Mouse (Mus musculus) cerebellum, adult 2 months (tissue): Measurements from ENCODE around the gene Dis3l. TPM values are rescaled to one million over a fixed set of nuclear protein-coding genes. Genes with fewer than 3 reads are reported as not detected.
A peak's percentile ranks its signal among the peaks of the same experiment; 100 is the strongest.
"Not testable (repeated sequence)": the region's sequence is repeated elsewhere in the genome, so short reads cannot be mapped to it uniquely, and the experiment has no call there.

Experiments
- DNase-seq, 2 experiments: peaks; one replicate each; pipeline ENCODE4 v3.0.0; 2021
- H3K27ac ChIP-seq: fragments of 200-500 bp; 2 replicates; pipeline ENCODE4 v1.5.1; 2012; ENCODE audit warnings: low read length, control low read depth, inconsistent platforms; ENCODE audit not compliant: insufficient read depth
- H3K27me3 ChIP-seq: fragments of 200-500 bp; 2 replicates; pipeline ENCODE4 v1.6.1; 2012; ENCODE audit warnings: inconsistent platforms, mild to moderate bottlenecking, low read length, moderate library complexity; ENCODE audit not compliant: control insufficient read depth, insufficient read depth
- H3K4me1 ChIP-seq: fragments of 200-500 bp; 2 replicates; pipeline ENCODE4 v1.6.1; 2011; ENCODE audit warnings: low read length; ENCODE audit not compliant: control insufficient read depth, insufficient read depth
- H3K4me3 ChIP-seq: fragments of 200-500 bp; replicated peaks from 2 replicates; pipeline ENCODE3; 2011; ENCODE audit warnings: mild to moderate bottlenecking, low read depth, low read length, control low read depth; ENCODE audit not compliant: insufficient read depth
- CTCF ChIP-seq: fragments of 200-500 bp; IDR thresholded peaks from 2 replicates; pipeline ENCODE4 v1.5.1; 2011; ENCODE audit warnings: low read depth, mild to moderate bottlenecking, control low read depth, low read length, moderate library complexity, borderline replicate concordance; ENCODE audit not compliant: insufficient read depth
- POLR2A ChIP-seq: fragments of 200-500 bp; IDR thresholded peaks from 2 replicates; pipeline ENCODE4 v1.6.1; 2011; ENCODE audit warnings: low read length, control low read depth, borderline replicate concordance; ENCODE audit not compliant: insufficient read depth
- WGBS: fragments of 180-500 bp; shearing (Covaris S2); methylation state at CpG from one replicate; pipeline ENCODE4 v1.1.7; 2018; 5-methylcytosine and 5-hydroxymethylcytosine counted together
- polyA plus RNA-seq: library from polyadenylated mRNA; depleted of rRNA; stranded (reverse); fragments of >200 nt; gene quantifications from 2 replicates; pipeline ENCODE4 v1.2.3, GENCODE M21; 2012

Gene Dis3l
- polyA plus RNA-seq, 1 experiment = 43.0 TPM

GRCm38 (mm10) chr9:64312128-64312527 lies 29.0 kb downstream of the Dis3l start:
- 32% methylated on average over 1 of the region's 1 CpGs for WGBS
- DNase-seq = no peak
- Histone ChIP-seq H3K4me3 (no peak overlapping the region), H3K27me3 (no peaks in the 10 kb centered on the region), H3K27ac (no peak overlapping the region), H3K4me1 (no peaks in the 10 kb centered on the region)
- TF ChIP-seq CTCF (peak; percentile 15; the same call in 1 of the 2 replicates), POLR2A (no peak)

- no peak overlapping the region for H3K27ac ChIP-seq
- DNase-seq = no peak
- no peak for TF ChIP-seq POLR2A
- no peak for TF ChIP-seq CTCF
- 71% methylated on average over 16 of the region's 16 CpGs for WGBS
- H3K4me1 ChIP-seq = no peaks in the 10 kb centered on the region
- no peak overlapping the region for H3K4me3 ChIP-seq
- no peaks in the 10 kb centered on the region for H3K27me3 ChIP-seq
Measured at GRCm38 (mm10) chr9:64310996-64311785, 29.9 kb downstream of the Dis3l start.

GRCm38 (mm10) chr9:64306476-64307312 lies 34.4 kb downstream of the Dis3l start:
- H3K4me3 ChIP-seq = no peak overlapping the region
- H3K27ac ChIP-seq = no peak overlapping the region
- no peaks in the 10 kb centered on the region for H3K27me3 ChIP-seq
- TF ChIP-seq CTCF (no peak), POLR2A (no peak)
- no peaks in the 10 kb centered on the region for H3K4me1 ChIP-seq
- 85% methylated on average over 6 of the region's 6 CpGs for WGBS
- DNase-seq = no peak

- not testable (repeated sequence) for DNase-seq, H3K27me3 ChIP-seq, H3K4me1 ChIP-seq, H3K27ac ChIP-seq, H3K4me3 ChIP-seq
- WGBS = 90% methylated on average over 4 of the region's 4 CpGs
Measured at GRCm38 (mm10) chr9:64303086-64303485, 38.0 kb downstream of the Dis3l start.

- Histone ChIP-seq H3K4me1 (no peaks in the 10 kb centered on the region), H3K27me3 (no peaks in the 10 kb centered on the region), H3K4me3 (no peak overlapping the region), H3K27ac (no peak overlapping the region)
- 57% methylated on average over 5 of the region's 5 CpGs for WGBS
- no peak for DNase-seq
- TF ChIP-seq CTCF = no peak
- TF ChIP-seq POLR2A = no peak
Measured at GRCm38 (mm10) chr9:64282404-64282987, 58.6 kb downstream of the Dis3l start.

GRCm38 (mm10) chr9:64281781-64282178 lies 59.3 kb downstream of the Dis3l start:
- Histone ChIP-seq H3K27ac (no peak overlapping the region), H3K4me3 (peak overlapping the region; percentile 75), H3K27me3 (no peaks in the 10 kb centered on the region), H3K4me1 (no peaks in the 10 kb centered on the region)
- TF ChIP-seq CTCF (no peak), POLR2A (no peak)
- whole genome bisulfite sequencing = under 1% methylated on average over 24 of the region's 24 CpGs
- no peak for DNase-seq

GRCm38 (mm10) chr9:64281105-64281780 lies 59.8 kb downstream of the Dis3l start, which contains the start of gene Tipin:
Tipin (plus strand) TSS chr9:64281581.
- TF ChIP-seq POLR2A = peak; percentile 96
- TF ChIP-seq CTCF = no peak
- Histone ChIP-seq H3K4me1 (no peaks in the 10 kb centered on the region), H3K27me3 (no peaks in the 10 kb centered on the region), H3K4me3 (peak within 1 kb of the TSS; percentile 75), H3K27ac (no peak within 1 kb of the TSS)
- 2% methylated on average over 46 of the region's 46 CpGs for WGBS
- peak; percentile 93 to 95 for DNase-seq
